Mouse (Mus musculus) regulatory T cell (primary cell): ENCODE results near the gene Clhc1.

Experiments used
- in situ Hi-C: fragments of 300-600 bp; cut with MboI, MseI; formaldehyde crosslinking; loops from one replicate; pipeline ENCODE4 v1.15.1; 2025; ENCODE audit warnings: high pct_unique_total_duplicates

The Clhc1 gene

GRCm38 (mm10) chr11:29549425-29549778 lies 1.7 kb downstream of the Clhc1 start:
- in situ Hi-C loops: loop anchor here (5.0 to 25.0 kb wide), 3 partner anchors 143 to 1413 kb away; partner anchors contain the start of genes Erlec1 and Rtn4

- in situ Hi-C loops: no loop called here
These were observed 12.7 kb downstream of the Clhc1 start for GRCm38 (mm10) chr11:29560452-29560851.

GRCm38 (mm10) chr11:29560990-29561389 lies 13.2 kb downstream of the Clhc1 start:
- in situ Hi-C loops: no loop called here

GRCm38 (mm10) chr11:29563406-29563805 lies 15.7 kb downstream of the Clhc1 start:
- in situ Hi-C loops: no loop called here

- in situ Hi-C loops: no loop called here
These were observed 23.8 kb downstream of the Clhc1 start for GRCm38 (mm10) chr11:29571536-29571935.

GRCm38 (mm10) chr11:29572656-29573055 lies 24.9 kb downstream of the Clhc1 start:
- in situ Hi-C loops: no loop called here

GRCm38 (mm10) chr11:29579610-29580009 lies 31.9 kb downstream of the Clhc1 start:
- in situ Hi-C loops: no loop called here

GRCm38 (mm10) chr11:29595217-29595616 lies 47.5 kb downstream of the Clhc1 start:
- in situ Hi-C loops: loop anchor here (5.0 kb wide), 1 partner anchor 42 kb away; no protein-coding TSS in a partner anchor

GRCm38 (mm10) chr11:29597159-29597558 lies 49.4 kb downstream of the Clhc1 start:
- in situ Hi-C loops: loop anchor here (5.0 kb wide), 1 partner anchor 40 kb away; no protein-coding TSS in a partner anchor

- in situ Hi-C loops: loop anchor here (5.0 kb wide), 1 partner anchor 38 kb away; no protein-coding TSS in a partner anchor
These were observed 51.2 kb downstream of the Clhc1 start for GRCm38 (mm10) chr11:29599000-29599399.

- in situ Hi-C loops: no loop called here
These were observed 55.8 kb downstream of the Clhc1 start for GRCm38 (mm10) chr11:29603581-29603980.

- in situ Hi-C loops: no loop called here
These were observed 59.8 kb downstream of the Clhc1 start for GRCm38 (mm10) chr11:29607465-29607990.

- in situ Hi-C loops: no loop called here
These were observed 62.2 kb downstream of the Clhc1 start for GRCm38 (mm10) chr11:29609756-29610468.

- in situ Hi-C loops: no loop called here
These were observed 64.3 kb downstream of the Clhc1 start for GRCm38 (mm10) chr11:29612007-29612406.

GRCm38 (mm10) chr11:29613185-29613735 lies 65.5 kb downstream of the Clhc1 start:
- in situ Hi-C loops: no loop called here

GRCm38 (mm10) chr11:29614217-29614924 lies 66.6 kb downstream of the Clhc1 start:
- in situ Hi-C loops: no loop called here

GRCm38 (mm10) chr11:29622030-29622790 lies 74.5 kb downstream of the Clhc1 start:
- in situ Hi-C loops: no loop called here

- in situ Hi-C loops: no loop called here
These were observed 75.6 kb downstream of the Clhc1 start for GRCm38 (mm10) chr11:29623327-29623726.

GRCm38 (mm10) chr11:29626541-29626940 lies 78.8 kb downstream of the Clhc1 start:
- in situ Hi-C loops: no loop called here

- in situ Hi-C loops: no loop called here
These were observed 80.0 kb downstream of the Clhc1 start for GRCm38 (mm10) chr11:29627706-29628105.
